Mouse (Mus musculus) myocyte (in vitro differentiated cells): ENCODE measurements around the gene Pclo.

ENCODE experiments used
- E2F4 ChIP-seq: IDR thresholded peaks from one replicate; pipeline ENCODE4 v1.6.1; 2011; ENCODE audit warnings: mild to moderate bottlenecking, control low read depth, moderate library complexity; ENCODE audit not compliant: insufficient read depth
- MYOD1 ChIP-seq, 3 experiments: IDR thresholded peaks; one replicate each; pipeline ENCODE4 v1.6.1; 2011; ENCODE audit warnings: control low read depth in 2 of 3, low read depth in 2 of 3, mild to moderate bottlenecking in 2 of 3, moderate library complexity in 1 of 3; ENCODE audit not compliant: insufficient read length in 2 of 3, control insufficient read depth in 1 of 3
- MYOG ChIP-seq, 3 experiments: IDR thresholded peaks; one replicate each; pipeline ENCODE4 v1.6.1; 2011; ENCODE audit warnings: control low read depth in 2 of 3, low read depth in 2 of 3, mild to moderate bottlenecking in 2 of 3; ENCODE audit not compliant: insufficient read length in 2 of 3, control insufficient read depth in 1 of 3, insufficient read depth in 1 of 3
- POLR2A ChIP-seq: IDR thresholded peaks from one replicate; pipeline ENCODE4 v1.6.1; 2011; ENCODE audit warnings: low read depth, mild to moderate bottlenecking, control low read depth, moderate library complexity; ENCODE audit not compliant: insufficient read length
- POLR2AphosphoS2 ChIP-seq: IDR thresholded peaks from one replicate; pipeline ENCODE4 v1.6.1; 2011; ENCODE audit warnings: low read depth, control low read depth; ENCODE audit not compliant: insufficient read length
- REST ChIP-seq: IDR thresholded peaks from one replicate; pipeline ENCODE4 v1.6.1; 2011; ENCODE audit warnings: mild to moderate bottlenecking, control low read depth, moderate library complexity; ENCODE audit not compliant: insufficient read depth, insufficient read length
- TCF12 ChIP-seq: IDR thresholded peaks from one replicate; pipeline ENCODE4 v1.6.1; 2011; ENCODE audit warnings: mild to moderate bottlenecking, control low read depth; ENCODE audit not compliant: poor library complexity, insufficient read depth, severe bottlenecking
- TCF3 ChIP-seq: IDR thresholded peaks from one replicate; pipeline ENCODE4 v1.6.1; 2011; ENCODE audit warnings: low read depth, control low read depth; ENCODE audit not compliant: insufficient read length
- USF1 ChIP-seq: IDR thresholded peaks from one replicate; pipeline ENCODE4 v1.6.1; 2011; ENCODE audit warnings: low read depth, mild to moderate bottlenecking, control low read depth, moderate library complexity

GRCm38 (mm10) chr5:14595426-14596013, 80.8 kb downstream of the Pclo start:
- no peak for TF ChIP-seq USF1
- no peak for TF ChIP-seq POLR2A
- TF ChIP-seq TCF12 = no peak
- no peak for TF ChIP-seq MYOG (IDR thresholded peaks at IDR 0.05; ENCODE audit: control insufficient read depth in 1 of 3, insufficient read depth in 1 of 3, insufficient read length in 2 of 3, low read depth in 2 of 3)
- no peak for TF ChIP-seq POLR2AphosphoS2
- no peak for TF ChIP-seq TCF3
- no peak for TF ChIP-seq E2F4
- TF ChIP-seq REST = no peak
- no peak for TF ChIP-seq MYOD1 (IDR thresholded peaks at IDR 0.05; ENCODE audit: control insufficient read depth in 1 of 3, insufficient read length in 2 of 3, low read depth in 2 of 3)
